ENCODE assay signal across 16 mouse cellular contexts in the genomic region with DNA sequence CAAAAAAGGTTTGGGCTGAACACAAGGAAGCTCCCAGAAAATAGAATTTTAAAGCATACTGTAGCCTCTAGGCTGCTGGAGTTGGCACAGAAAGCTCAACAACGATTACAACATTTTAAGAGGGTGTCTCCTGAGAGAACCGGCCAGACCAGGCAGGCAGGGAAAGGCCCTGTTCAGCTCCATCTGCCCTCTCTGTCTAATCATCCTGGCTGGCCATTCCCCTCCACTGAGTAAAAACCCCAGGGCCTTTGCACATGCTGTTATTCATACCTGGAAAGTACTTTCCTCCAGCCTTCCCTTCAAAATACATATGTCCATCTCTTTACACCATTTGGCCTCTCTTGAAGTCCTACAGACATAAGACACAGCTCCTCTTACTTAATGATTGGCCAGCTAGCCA. TPM values are rescaled to one million over a fixed set of nuclear protein-coding genes. Genes with fewer than 3 reads are reported as not detected.
A peak's percentile ranks its signal among the peaks of the same experiment; 100 is the strongest.
DNase-seq lines count a peak whose midpoint lies in the region; TF ChIP-seq lines count a peak whose summit lies in the region.
"Had no signal": no experiment of that assay in that cellular context is flagged by ENCODE, and none has a peak within 500 bp of the region (broad histone marks: within the 10 kb centered on the region; RNA-seq: fewer than 3 reads in every experiment).

No protein-coding gene starts in this region.

- no peaks in the 10 kb centered on the region; the same call in none of the 2 replicates for H3K36me3 ChIP-seq in heart, adult 2 months (ENCODE audit: control insufficient read depth, insufficient read depth, low read length)
- H3K36me3 ChIP-seq in CH12.LX (replicated peaks in 1 of 2; ENCODE audit: control insufficient read depth in 1 of 2, insufficient read depth in 1 of 2, low read length in 1 of 2), result peaks cover 5 to 24% of the 10 kb centered on the region in 2 experiments

- H3K4me3 ChIP-seq in heart, adult 2 months, result no peak overlapping the region
- H3K4me3 ChIP-seq in CH12.LX (replicated peaks in 1 of 3; ENCODE audit: low read depth in 2 of 3, low read length in 2 of 3, poor library complexity in 1 of 3), result no peak overlapping the region
- H3K4me3 ChIP-seq: erythroblast, embryonic 14.5 days; limb, embryonic 13.5 days; midbrain, embryonic 12.5 days; stomach, embryonic 15.5 days had no signal

- H3K9me3 ChIP-seq in CH12.LX (replicated peaks; ENCODE audit: low read length), result no peaks in the 10 kb centered on the region
- H3K9me3 ChIP-seq: forebrain, embryonic 15.5 days; limb, embryonic 13.5 days; midbrain, embryonic 12.5 days; stomach, embryonic 15.5 days had no signal

- no peak for TF ChIP-seq CTCF in heart, adult 2 months (IDR thresholded peaks at IDR 0.05)
- TF ChIP-seq CTCF in CH12.LX (conservative IDR thresholded peaks at IDR 0.05 in 1 of 2, IDR thresholded peaks at IDR 0.05 in 1 of 2; ENCODE audit: low read depth in 2 of 2, low read length in 2 of 2), result no peak

- peaks cover 7% of the 10 kb centered on the region for H3K79me2 ChIP-seq in heart, adult 2 months (replicated peaks; ENCODE audit: control insufficient read depth, insufficient read depth, low read length)
- H3K79me2 ChIP-seq in CH12.LX (replicated peaks; ENCODE audit: control insufficient read depth, extremely low read depth, insufficient read depth, poor library complexity, severe bottlenecking), result no peaks in the 10 kb centered on the region; the same call in 1 of the 2 replicates

- in situ Hi-C loops in CH12.LX (cut with MboI; ENCODE audit: low pct_ligation_motif_present, low pct_unique_long_range_greater_than_20kb, low sequenced_read_pairs), result no loop called here

- dilution Hi-C loops in CH12.LX (cut with MboI; ENCODE audit: extremely low pct_ligation_motif_present, extremely low pct_unique_long_range_greater_than_20kb, low sequenced_read_pairs), result no loop called here

- no peak overlapping the region for H3K9ac ChIP-seq in heart, adult 2 months (ENCODE audit: low read depth, low read length)
- H3K9ac ChIP-seq in CH12.LX (ENCODE audit: insufficient read depth, low read depth), result no peak overlapping the region
- H3K9ac ChIP-seq: forebrain, embryonic 15.5 days; hindbrain, embryonic 14.5 days; limb, embryonic 13.5 days; midbrain, embryonic 12.5 days; stomach, embryonic 15.5 days had no signal

- peaks cover 19% of the 10 kb centered on the region for H3K4me1 ChIP-seq in heart, adult 2 months (ENCODE audit: control insufficient read depth, insufficient read depth, low read length)
- peaks cover 7 to 50% of the 10 kb centered on the region in 2 experiments for H3K4me1 ChIP-seq in CH12.LX (ENCODE audit: control insufficient read depth in 1 of 2, insufficient read depth in 2 of 2)

- H3K27ac ChIP-seq in heart, adult 2 months, result peak overlapping the region; percentile 24
- no peak overlapping the region for H3K27ac ChIP-seq in CH12.LX (ENCODE audit: insufficient read depth, low read depth)
- H3K27ac ChIP-seq: forebrain, embryonic 15.5 days; hindbrain, embryonic 14.5 days; limb, embryonic 13.5 days; stomach, embryonic 15.5 days had no signal

- TF ChIP-seq RAD21 in CH12.LX (IDR thresholded peaks at IDR 0.05; ENCODE audit: low read depth, low read length), result no peak

- intact Hi-C loops in heart, adult 2 months (cut with DNase I), result loop anchor here (1.0 kb wide), 1 partner anchor 158 kb away; no protein-coding TSS in a partner anchor

- H3K4me2 ChIP-seq in CH12.LX (ENCODE audit: insufficient read depth, low read depth, poor library complexity, severe bottlenecking), result no peak overlapping the region

- 44% methylated on average over 2 of the region's 2 CpGs for WGBS in heart, adult 2 months

- no peaks in the 10 kb centered on the region for H3K27me3 ChIP-seq in heart, adult 2 months (ENCODE audit: control insufficient read depth, insufficient read depth, low read length)
- peaks cover 2% of the 10 kb centered on the region for H3K27me3 ChIP-seq in CH12.LX (replicated peaks)
- H3K27me3 ChIP-seq: forebrain, embryonic 15.5 days; limb, embryonic 13.5 days; stomach, embryonic 15.5 days had no signal

- no peak for TF ChIP-seq EP300 in heart, adult 2 months (IDR thresholded peaks at IDR 0.05; ENCODE audit: insufficient read depth, low read depth, low read length)
- no peak for TF ChIP-seq EP300 in CH12.LX (IDR thresholded peaks at IDR 0.05; ENCODE audit: low read length)

- TF ChIP-seq POLR2A in heart, adult 2 months (IDR thresholded peaks at IDR 0.05; ENCODE audit: insufficient read depth, low read depth, low read length), result no peak
- no peak for TF ChIP-seq POLR2A in CH12.LX (IDR thresholded peaks at IDR 0.05; ENCODE audit: low read depth, low read length)

- no peak for DNase-seq in heart, adult 2 months
- no peak for DNase-seq in heart, adult 18-20 months
- peak; percentile 64 to 76 for DNase-seq in lung, adult 18-20 months
- no peak for DNase-seq in lung, postnatal 14 days
- peak; percentile 34 for DNase-seq in CH12.LX (ENCODE audit: extremely low read depth)
- peak; percentile 70 for DNase-seq in fat pad, adult 2 months (ENCODE audit: extremely low read depth, low read depth, low spot score)
- no peak for DNase-seq in frontal cortex, postnatal 25 days (ENCODE audit: low spot score in 2 of 2)
- DNase-seq in right cerebral cortex, adult 18-20 months, result no peak
- DNase-seq: gastrocnemius, postnatal 25 days; heart, postnatal 36 days had no signal

TF ChIP-seq in CH12.LX, 34 proteins besides CTCF, POLR2A, EP300 and RAD21:
- TF ChIP-seq CHD1 (IDR thresholded peaks at IDR 0.05; ENCODE audit: low read depth, low read length), result no peak
- no peak for TF ChIP-seq RCOR1 (conservative IDR thresholded peaks at IDR 0.05; ENCODE audit: low read depth, low read length)
- TF ChIP-seq TCF12 (IDR thresholded peaks at IDR 0.05; ENCODE audit: low read depth, low read length), result no peak
- no peak for TF ChIP-seq ZMIZ1 (IDR thresholded peaks at IDR 0.05; ENCODE audit: low read depth, low read length)
- TF ChIP-seq BHLHE40 (IDR thresholded peaks at IDR 0.05; ENCODE audit: low read depth, low read length), result no peak
- TF ChIP-seq KAT2A (IDR thresholded peaks at IDR 0.05; ENCODE audit: insufficient replicate concordance, low read length), result no peak
- TF ChIP-seq ZC3H11A (IDR thresholded peaks at IDR 0.05; ENCODE audit: low read depth, low read length), result no peak
- TF ChIP-seq POLR2AphosphoS2 (IDR thresholded peaks at IDR 0.05; ENCODE audit: low read depth, low read length), result no peak
- no peak for TF ChIP-seq GABPA (IDR thresholded peaks at IDR 0.05; ENCODE audit: insufficient replicate concordance, low read depth, low read length)
- TF ChIP-seq IRF4 (IDR thresholded peaks at IDR 0.05; ENCODE audit: low read depth, low read length), result no peak
- TF ChIP-seq MAFK (IDR thresholded peaks at IDR 0.05; ENCODE audit: insufficient replicate concordance, low read length), result no peak
- TF ChIP-seq ETS1 (conservative IDR thresholded peaks at IDR 0.05; ENCODE audit: low read depth, low read length), result no peak

RNA-seq across cellular contexts. Expression of gene Plcg1, which starts 1.7 kb away (rescaled TPM):
- 10 to 100 TPM; 56.4 to 67.2 TPM for total RNA-seq in heart, adult 2 months (2021)
- polyA plus RNA-seq in heart, adult 2 months (2012; rRNA removed), result 45.8 and 66.5 TPM in 2 replicates
- 10 to 100 TPM; 45.6 to 58.0 TPM for total RNA-seq in heart, adult 18-20 months (2021)
- total RNA-seq in CH12.LX (2012; rRNA removed) (16.9 and 28.1 TPM in 2 replicates), CH12.LX (2014; rRNA removed) (15.5 and 16.1 TPM in 2 replicates)
- 16.6 and 17.6 TPM in 2 replicates for polyA plus RNA-seq in CH12.LX (2012; ENCODE audit: insufficient read length, low read depth)

Comparison
In these comparisons a context has a peak if more than half of its experiments do, and no peak if none do; other contexts are left out.
1. DNase-seq: peak in lung, adult 18-20 months (2 of 2), CH12.LX (single experiment) and fat pad, adult 2 months (single experiment); none in heart, adult 2 months (0 of 2), heart, adult 18-20 months (0 of 2), lung, postnatal 14 days (single experiment), frontal cortex, postnatal 25 days (0 of 2) and right cerebral cortex, adult 18-20 months (single experiment).